Mouse (Mus musculus) heart, postnatal 0 days (tissue): ENCODE results near the gene Cbx5.

Source experiments
- CTCF ChIP-seq: IDR thresholded peaks from 2 replicates; pipeline ENCODE4 v1.5.1; 2016; ENCODE audit warnings: antibody characterized with exemption, control low read depth, low read depth
- EP300 ChIP-seq: IDR thresholded peaks from 2 replicates; pipeline ENCODE4 v1.6.1; 2016; ENCODE audit warnings: antibody characterized with exemption, low read depth

DNA sequence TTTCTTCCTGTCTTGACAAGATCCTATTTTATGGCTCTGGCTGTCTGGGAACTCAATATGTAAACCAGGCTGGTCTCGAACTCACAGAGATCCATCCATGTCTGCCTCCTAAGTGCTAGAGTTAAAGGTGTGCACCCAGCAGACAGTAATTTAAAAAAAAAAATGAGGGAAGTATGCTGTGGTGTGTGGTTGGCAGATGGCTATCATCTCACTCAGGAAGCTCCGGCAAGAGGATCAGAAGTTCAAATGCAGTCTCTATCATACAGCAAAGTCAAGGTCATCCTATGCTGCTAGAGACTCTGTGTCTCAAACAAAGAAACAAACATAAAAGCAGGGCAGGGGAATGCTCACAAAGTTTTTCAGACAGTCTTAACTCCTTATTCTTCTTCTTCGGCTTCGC is 29.3 kb upstream of the Cbx5 start:
- TF ChIP-seq CTCF (no peak), EP300 (no peak)
